ENCODE assay signal across 22 mouse cellular contexts in genomic region chr8:121699936-121700335, GRCm38 (mm10). TPM values are rescaled to one million over a fixed set of nuclear protein-coding genes. Genes with fewer than 3 reads are reported as not detected.
DNase-seq lines count a peak whose midpoint lies in the region; ATAC-seq and TF ChIP-seq lines count a peak whose summit lies in the region.
"Had no signal": no experiment of that assay in that cellular context is flagged by ENCODE, and none has a peak within 500 bp of the region (broad histone marks: within the 10 kb centered on the region; RNA-seq: fewer than 3 reads in every experiment).

No protein-coding gene starts in this region.

- no peaks in the 10 kb centered on the region for H3K9me3 ChIP-seq in hindbrain, postnatal 0 days (ENCODE audit: low read length)
- H3K9me3 ChIP-seq in hindbrain, embryonic 13.5 days = no peaks in the 10 kb centered on the region
- H3K9me3 ChIP-seq: heart, embryonic 10.5 days; hindbrain, embryonic 10.5 days; hindbrain, embryonic 15.5 days had no signal

- H3K4me1 ChIP-seq in hindbrain, postnatal 0 days (ENCODE audit: insufficient read depth, low read length) = peaks cover 11% of the 10 kb centered on the region
- peaks cover 14% of the 10 kb centered on the region for H3K4me1 ChIP-seq in hindbrain, embryonic 13.5 days (replicated peaks)

- no peak for ATAC-seq in hindbrain, postnatal 0 days
- ATAC-seq in hindbrain, embryonic 13.5 days (ENCODE audit: low FRiP score) = no peak
- ATAC-seq: forebrain, embryonic 14.5 days; inflammation-experienced regulatory T-cells, adult 6 months; intestine, postnatal 0 days had no signal

- H3K4me3 ChIP-seq in hindbrain, postnatal 0 days (ENCODE audit: low read length) = no peak overlapping the region
- no peak overlapping the region for H3K4me3 ChIP-seq in hindbrain, embryonic 13.5 days
- H3K4me3 ChIP-seq: embryonic facial prominence, embryonic 10.5 days; heart, embryonic 10.5 days; hindbrain, embryonic 10.5 days; hindbrain, embryonic 15.5 days had no signal

- intact Hi-C loops in heart, postnatal 36 days (cut with DNase I) = no loop called here
- intact Hi-C loops in left cerebral cortex, postnatal 14 days (cut with DNase I) = no loop called here

- no peak for TF ChIP-seq CTCF in hindbrain, postnatal 0 days (IDR thresholded peaks at IDR 0.05; ENCODE audit: low read depth)

- no peak overlapping the region for H3K4me2 ChIP-seq in hindbrain, postnatal 0 days (ENCODE audit: low read depth, low read length)
- no peak overlapping the region for H3K4me2 ChIP-seq in hindbrain, embryonic 13.5 days
- H3K4me2 ChIP-seq: hindbrain, embryonic 15.5 days had no signal

- H3K9ac ChIP-seq in hindbrain, postnatal 0 days (replicated peaks; ENCODE audit: low read length) = no peak overlapping the region
- no peak overlapping the region for H3K9ac ChIP-seq in hindbrain, embryonic 13.5 days
- H3K9ac ChIP-seq: hindbrain, embryonic 15.5 days had no signal

- H3K27me3 ChIP-seq in hindbrain, postnatal 0 days (ENCODE audit: insufficient read depth, low read length) = no peaks in the 10 kb centered on the region
- H3K27me3 ChIP-seq in hindbrain, embryonic 13.5 days = no peaks in the 10 kb centered on the region
- H3K27me3 ChIP-seq: hindbrain, embryonic 15.5 days had no signal

- 100% methylated on average over 2 of the region's 2 CpGs for WGBS in hindbrain, postnatal 0 days
- WGBS in hindbrain, embryonic 13.5 days = 90% methylated on average over 2 of the region's 2 CpGs

- H3K36me3 ChIP-seq in hindbrain, postnatal 0 days (ENCODE audit: insufficient read depth, low read length) = no peaks in the 10 kb centered on the region
- H3K36me3 ChIP-seq in hindbrain, embryonic 13.5 days = no peaks in the 10 kb centered on the region
- H3K36me3 ChIP-seq: embryonic facial prominence, embryonic 10.5 days; heart, embryonic 10.5 days; hindbrain, embryonic 10.5 days; hindbrain, embryonic 15.5 days had no signal

- no peak for DNase-seq in hindbrain, postnatal 0 days (ENCODE audit: low spot score)
- peak; percentile 97 to 99 for DNase-seq in cerebellum, adult 18-20 months
- peak; percentile 99 for DNase-seq in cerebellum, adult 9-11 months
- DNase-seq in cerebellum, postnatal 36 days = peak; percentile 98
- no peak for DNase-seq in heart, postnatal 36 days
- DNase-seq in lung, postnatal 14 days = no peak
- no peak for DNase-seq in left cerebral cortex, postnatal 14 days (ENCODE audit: low spot score in 2 of 2)
- DNase-seq: adrenal gland, postnatal 14 days; gastrocnemius, postnatal 36 days; heart, adult 11 months; heart, postnatal 10 days; kidney, adult 8-10 months had no signal

- 0 out of 2 replicates have a peak overlapping the region, but pooled peaks have one; percentile 11 for H3K27ac ChIP-seq in hindbrain, postnatal 0 days
- no peak overlapping the region for H3K27ac ChIP-seq in hindbrain, embryonic 13.5 days
- H3K27ac ChIP-seq: embryonic facial prominence, embryonic 10.5 days; heart, embryonic 10.5 days; hindbrain, embryonic 10.5 days; hindbrain, embryonic 15.5 days had no signal

RNA-seq across cellular contexts. Expression of gene Jph3, which starts 29.5 kb away (rescaled TPM):
- 66.0 and 75.2 TPM in 2 replicates for total RNA-seq in hindbrain, postnatal 0 days (2014; rRNA removed)
- polyA plus RNA-seq in hindbrain, postnatal 0 days (2015; fragmentation: Nextera tagmentation; extraction: Ambion mirVana) = 98.3 and 102 TPM in 2 replicates
- 87.0 and 90.0 TPM in 2 replicates for polyA plus RNA-seq in hindbrain, embryonic 13.5 days (2015; fragmentation: Nextera tagmentation; extraction: Ambion mirVana)
- total RNA-seq in heart, postnatal 36 days (2021) = under 1 TPM in 1 of 2 experiments, not detected in 1; 0.08 TPM
- 100 to 1,000 TPM; 187 to 192 TPM for total RNA-seq in left cerebral cortex, postnatal 14 days (2021)
- total RNA-seq: gastrocnemius, adult 8-10 months; gastrocnemius, postnatal 36 days; heart, postnatal 10 days; MEL had no signal
- polyA plus RNA-seq: inflammation-experienced regulatory T-cells, adult 6 months had no signal

RNA-seq across cellular contexts. Expression of gene Zcchc14, which starts 47.2 kb away (rescaled TPM):
- total RNA-seq in hindbrain, postnatal 0 days (2014; rRNA removed) = 66.4 and 66.5 TPM in 2 replicates
- 13.9 and 14.3 TPM in 2 replicates for polyA plus RNA-seq in hindbrain, postnatal 0 days (2015; fragmentation: Nextera tagmentation; extraction: Ambion mirVana)
- 27.5 and 28.3 TPM in 2 replicates for polyA plus RNA-seq in hindbrain, embryonic 13.5 days (2015; fragmentation: Nextera tagmentation; extraction: Ambion mirVana)
- total RNA-seq in heart, postnatal 36 days (2021) = 10 to 100 TPM; 25.3 to 33.1 TPM
- 10 to 100 TPM; 71.8 to 75.9 TPM for total RNA-seq in left cerebral cortex, postnatal 14 days (2021)

Comparison
In these comparisons a context has a peak if more than half of its experiments do, and no peak if none do; other contexts are left out.
1. DNase-seq: peak in cerebellum, adult 18-20 months (2 of 2), cerebellum, adult 9-11 months (single experiment) and cerebellum, postnatal 36 days (2 of 2); none in hindbrain, postnatal 0 days (single experiment), heart, postnatal 36 days (0 of 2), lung, postnatal 14 days (single experiment) and left cerebral cortex, postnatal 14 days (0 of 2).
2. RNA of gene Jph3, which starts 29.5 kb away (total RNA-seq): 187 to 192 TPM in left cerebral cortex, postnatal 14 days and 66.0 to 75.2 TPM in hindbrain, postnatal 0 days; 0.08 TPM in heart, postnatal 36 days; every median in the first group is over 10 times any median in the second.